Mouse (Mus musculus): ENCODE measurements around the gene Apc2. TPM values are rescaled to one million over a fixed set of nuclear protein-coding genes. Genes with fewer than 3 reads are reported as not detected.

The Apc2 gene
- total RNA-seq, 1 experiment from 2014 or later: 3.2 TPM

- DNase-seq: no peak
Observed at GRCm38 (mm10) chr10:80321670-80322581, 26.1 kb downstream of the Apc2 start.

DNA sequence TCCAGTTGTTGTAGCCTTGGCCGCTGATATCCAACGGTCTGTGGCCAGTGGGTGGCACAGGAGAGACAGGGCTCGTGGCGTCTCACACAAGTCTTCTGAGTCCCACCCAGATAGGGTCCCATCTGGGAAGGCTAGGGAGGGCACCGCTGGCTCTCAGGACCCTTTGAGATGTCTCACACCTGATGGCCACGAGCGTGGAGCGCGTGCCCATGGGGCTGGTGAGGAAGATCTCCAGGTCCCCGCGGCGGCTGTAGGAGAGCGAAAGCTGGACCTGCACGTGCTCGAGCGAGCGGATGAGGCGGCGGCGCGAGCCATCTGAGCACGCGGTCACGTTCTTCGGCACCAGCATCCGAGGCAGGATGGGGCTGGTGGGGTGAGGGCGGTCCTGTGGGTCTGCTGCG, 27.0 kb downstream of the Apc2 start:
- DNase-seq: no peak

- DNase-seq: peak; percentile 81
Observed at GRCm38 (mm10) chr10:80323261-80324119, 27.7 kb downstream of the Apc2 start.

DNA sequence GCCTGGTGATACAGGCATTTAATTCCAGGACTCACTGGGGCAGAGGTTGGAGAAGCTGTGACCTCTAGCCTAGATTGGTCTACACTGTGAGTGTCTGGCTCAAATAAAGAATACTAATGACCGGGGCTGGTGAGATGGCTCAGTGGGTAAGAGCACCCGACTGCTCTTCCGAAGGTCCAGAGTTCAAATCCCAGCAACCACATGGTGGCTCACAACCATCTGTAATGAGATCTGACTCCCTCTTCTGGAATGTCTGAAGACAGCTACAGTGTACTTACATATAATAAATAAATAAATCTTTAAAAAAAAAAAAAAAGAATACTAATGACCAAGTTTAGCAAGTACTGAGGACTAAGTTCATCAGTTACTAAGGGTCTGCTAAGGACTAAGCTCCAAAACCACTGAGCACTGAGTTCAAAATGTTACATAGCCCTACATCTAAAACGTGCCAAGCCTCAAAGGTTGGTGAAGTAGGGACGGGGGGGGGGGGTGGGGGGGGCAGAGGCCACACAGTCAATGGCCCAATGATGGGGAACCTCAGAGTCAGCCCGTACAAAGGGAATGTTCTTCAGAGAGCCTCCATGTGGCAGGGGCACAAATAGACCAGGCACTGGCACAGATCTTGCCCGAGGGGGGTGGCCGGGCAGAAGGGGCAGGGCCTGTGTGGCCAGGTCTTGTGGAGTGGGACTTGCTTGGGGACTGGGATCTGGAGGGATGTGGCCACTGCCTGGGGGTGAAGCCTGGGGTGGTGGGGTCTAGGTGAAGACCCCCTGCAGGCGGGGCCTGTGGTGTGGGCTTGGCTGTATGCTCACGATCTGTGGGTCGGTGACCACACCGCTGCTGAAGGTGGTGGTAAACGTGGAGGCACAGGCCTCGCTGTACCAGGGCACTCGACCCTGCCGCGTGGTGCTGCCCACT, 28.6 kb downstream of the Apc2 start:
- DNase-seq: no peak

DNA sequence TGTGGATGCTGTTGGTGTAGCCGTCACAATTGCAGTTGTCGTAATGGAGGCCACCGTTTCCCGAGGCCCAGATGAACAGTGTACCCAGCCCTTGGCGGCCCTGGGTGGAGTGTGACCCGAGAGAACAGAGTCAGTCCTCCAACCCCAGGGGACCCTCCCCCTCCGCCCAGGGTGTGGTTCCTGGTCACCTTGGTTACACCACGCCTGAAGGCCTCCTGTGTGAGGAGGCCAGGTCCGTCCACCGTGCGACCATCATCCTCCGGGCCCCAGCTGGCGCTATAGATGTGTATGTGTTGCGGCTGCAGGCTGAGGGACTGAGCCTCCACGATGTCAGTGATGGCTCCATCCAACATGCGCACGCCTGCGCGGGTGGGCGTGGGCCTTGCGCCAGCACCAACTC, 29.3 kb downstream of the Apc2 start:
- DNase-seq: no peak

DNA sequence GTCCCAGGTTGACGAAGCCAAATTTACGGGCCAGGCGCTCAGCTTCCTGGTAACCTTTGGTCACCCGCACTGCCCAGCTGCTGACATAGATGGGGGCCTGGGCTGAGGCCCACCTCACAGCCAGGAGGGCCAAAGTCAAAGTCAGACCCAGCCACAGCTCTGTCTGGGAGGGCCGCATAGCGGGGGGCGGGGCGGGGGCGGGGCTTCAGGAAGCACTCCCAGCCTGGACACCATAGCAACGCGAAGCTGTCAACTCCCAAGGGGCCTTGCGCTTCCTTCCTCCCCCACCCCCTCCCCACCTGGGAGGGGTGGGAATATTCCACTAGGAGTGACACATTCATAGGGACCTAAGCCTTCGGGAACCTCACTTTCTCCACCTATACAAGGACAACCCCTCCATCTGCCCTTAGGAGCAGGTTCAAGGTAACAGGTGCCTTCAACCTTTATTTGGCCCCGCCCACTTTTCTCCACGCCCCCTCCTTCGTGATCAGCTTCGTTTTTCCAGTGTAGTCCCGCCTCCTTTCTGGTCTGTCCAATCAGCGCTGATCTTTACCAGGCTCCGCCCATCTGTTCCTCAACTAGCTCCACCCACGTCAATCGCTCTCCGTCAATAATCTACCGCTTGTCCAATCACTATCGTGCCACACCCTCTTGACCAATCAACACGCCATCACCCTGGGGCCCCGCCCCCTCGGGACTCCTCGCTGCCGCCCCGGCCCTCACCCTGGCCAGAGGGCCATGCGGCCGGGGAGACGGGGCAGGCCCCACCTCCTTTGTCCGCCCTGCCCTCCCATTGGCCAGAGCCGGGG, 33.7 kb downstream of the Apc2 start, which contains the start of the genes Pcsk4 and Reep6:
Gene Pcsk4, minus strand, starts transcription at position 226 of the 809 bp plus-strand sequence.
Gene Reep6, plus strand, starts transcription at position 681 of the 809 bp plus-strand sequence.
- peak; percentile 95 for DNase-seq

GRCm38 (mm10) chr10:80330084-80330483, 34.3 kb downstream of the Apc2 start:
- no peak for DNase-seq

DNA sequence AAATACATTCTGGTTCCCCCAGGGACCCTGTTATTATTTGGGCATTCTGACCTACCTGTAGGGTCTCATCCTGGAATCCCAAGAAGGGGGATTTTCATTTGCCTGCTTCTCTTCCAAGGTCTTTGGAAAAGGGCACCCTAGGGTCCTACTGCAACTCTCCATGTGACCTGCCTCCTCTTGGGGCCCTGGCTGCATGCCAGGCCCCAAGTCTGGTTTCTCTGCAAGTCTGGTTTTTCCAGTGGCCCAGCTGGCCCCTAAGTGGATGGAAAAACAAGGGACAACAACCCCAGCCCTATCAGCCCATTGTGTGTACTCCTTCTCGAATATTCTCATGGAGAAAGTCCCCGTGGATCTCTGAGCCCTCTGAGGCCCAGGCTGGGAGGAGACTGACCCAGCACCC, 35.1 kb downstream of the Apc2 start:
- DNase-seq: no peak

DNA sequence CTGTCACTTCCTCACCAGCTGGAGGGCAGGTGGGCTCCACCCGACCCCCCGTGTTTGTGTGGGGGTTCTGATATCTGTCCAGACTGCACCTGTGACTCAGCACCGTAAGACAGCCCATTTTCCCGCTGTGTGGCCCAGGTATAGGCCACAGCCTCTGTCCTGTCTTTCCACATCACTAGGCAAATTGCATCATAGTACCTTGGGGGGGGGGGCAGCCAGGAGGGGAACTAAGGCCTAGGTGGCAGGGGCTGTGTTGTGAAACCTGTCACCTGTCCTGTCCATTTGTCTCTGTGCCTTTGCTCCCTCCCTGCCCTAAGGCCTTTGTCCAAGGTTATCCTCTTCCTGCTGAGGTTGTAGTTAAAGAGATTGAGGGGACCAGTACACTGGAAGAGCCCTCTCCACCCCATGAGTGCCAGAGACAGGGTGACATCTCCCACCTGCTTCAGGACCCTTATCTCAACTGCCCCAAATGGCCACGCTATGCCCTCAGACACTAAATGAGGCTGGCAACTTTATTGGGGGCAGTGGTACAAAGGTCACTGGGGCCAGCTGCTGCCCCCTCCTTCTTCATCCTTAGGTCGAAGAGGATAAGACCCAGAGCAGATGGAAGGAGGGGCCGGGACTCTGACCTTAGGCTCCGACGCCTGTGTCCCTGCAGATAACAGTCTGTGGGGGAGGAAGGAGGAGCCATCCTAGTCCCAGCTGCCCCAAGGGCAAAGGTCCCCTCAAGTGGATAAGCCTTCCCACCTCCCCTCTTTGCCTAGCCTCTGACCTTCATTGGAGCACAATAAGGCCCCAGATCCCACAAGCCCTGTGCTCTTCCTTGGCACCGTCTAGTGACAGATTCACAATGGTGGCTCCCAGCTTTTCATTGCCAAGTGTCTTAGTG, 36.1 kb downstream of the Apc2 start:
- DNase-seq: no peak

DNA sequence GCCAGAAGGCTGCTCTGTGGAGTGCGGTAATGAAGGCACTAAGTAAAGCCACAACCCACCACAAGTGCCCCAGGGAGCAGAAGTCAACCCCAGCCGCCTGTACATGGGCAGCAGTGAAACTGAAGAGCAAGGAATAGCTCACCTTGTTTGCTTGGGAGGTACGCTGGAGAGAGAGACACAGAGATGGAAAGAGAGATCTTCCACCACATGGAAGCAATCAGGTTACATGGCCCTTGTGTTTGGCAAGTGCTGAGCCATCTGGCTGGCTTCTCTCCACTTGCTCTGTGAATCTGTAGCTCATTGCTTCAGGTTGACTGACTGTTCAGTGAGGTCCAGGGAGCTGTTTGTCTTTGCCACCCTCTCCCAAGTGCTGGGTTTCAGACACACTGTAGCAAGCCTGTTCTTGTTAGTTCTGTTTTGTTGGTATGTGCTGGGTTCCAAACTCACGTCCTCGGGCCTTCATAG, 36.8 kb downstream of the Apc2 start:
- no peak for DNase-seq

DNA sequence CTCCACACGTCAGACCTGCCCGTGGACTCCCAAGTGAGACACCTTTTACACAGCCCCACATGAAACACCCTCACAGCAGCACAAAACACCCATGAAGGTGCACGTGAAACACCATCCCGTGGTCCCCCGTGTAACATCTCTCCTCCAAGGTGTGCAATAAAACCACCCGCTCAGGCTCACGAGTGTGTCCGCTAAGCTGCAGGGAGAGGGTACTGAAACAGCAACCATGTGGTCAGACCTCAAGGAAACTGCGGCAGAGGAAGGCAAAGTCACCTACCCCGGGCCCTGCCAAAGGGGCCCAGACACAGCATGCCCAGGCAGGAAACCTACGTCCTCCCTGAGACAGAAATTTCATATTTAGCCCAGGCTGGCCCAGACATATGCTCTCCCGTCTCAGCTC, 40.5 kb downstream of the Apc2 start:
- DNase-seq: no peak

DNA sequence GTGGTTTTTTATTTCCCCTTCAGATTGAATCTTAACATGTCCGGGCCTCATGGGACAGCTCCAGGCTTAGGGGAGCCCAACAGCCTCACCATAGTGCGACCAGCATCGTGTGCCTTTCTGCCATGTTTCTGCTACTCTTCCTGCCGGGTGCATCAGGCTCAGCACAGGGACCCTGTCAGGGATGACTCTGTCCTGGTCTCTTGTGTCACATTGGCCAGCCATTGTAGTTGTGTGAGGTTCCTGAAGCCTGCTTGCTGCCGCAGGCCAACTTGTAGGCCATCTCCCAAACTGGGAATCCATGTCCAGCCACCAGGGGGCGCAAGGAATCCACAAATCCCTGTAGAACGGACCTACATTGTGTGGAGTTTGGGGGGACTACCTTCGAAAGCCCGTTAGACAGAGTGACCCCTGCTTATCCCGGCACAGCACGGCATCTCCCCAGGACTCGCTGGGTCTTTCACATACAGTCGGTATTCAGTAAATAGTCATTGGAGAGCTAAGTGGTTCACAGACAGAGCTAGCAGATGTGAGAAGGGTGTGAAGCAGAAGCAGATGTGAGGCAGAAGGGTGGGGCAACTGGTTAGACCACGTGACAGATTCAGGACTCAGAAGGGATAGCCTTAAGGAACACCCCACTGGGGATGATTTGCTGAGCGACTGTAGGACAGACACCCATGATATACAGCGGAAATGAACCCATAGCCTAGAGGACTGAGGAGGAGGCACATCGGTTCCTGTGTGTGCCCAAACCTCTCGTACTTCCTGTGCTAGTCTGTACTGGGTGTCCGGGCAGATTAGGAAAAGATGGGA, 44.4 kb downstream of the Apc2 start:
- DNase-seq: peak; percentile 84

GRCm38 (mm10) chr10:80341026-80341425, 45.2 kb downstream of the Apc2 start:
- no peak for DNase-seq

DNA sequence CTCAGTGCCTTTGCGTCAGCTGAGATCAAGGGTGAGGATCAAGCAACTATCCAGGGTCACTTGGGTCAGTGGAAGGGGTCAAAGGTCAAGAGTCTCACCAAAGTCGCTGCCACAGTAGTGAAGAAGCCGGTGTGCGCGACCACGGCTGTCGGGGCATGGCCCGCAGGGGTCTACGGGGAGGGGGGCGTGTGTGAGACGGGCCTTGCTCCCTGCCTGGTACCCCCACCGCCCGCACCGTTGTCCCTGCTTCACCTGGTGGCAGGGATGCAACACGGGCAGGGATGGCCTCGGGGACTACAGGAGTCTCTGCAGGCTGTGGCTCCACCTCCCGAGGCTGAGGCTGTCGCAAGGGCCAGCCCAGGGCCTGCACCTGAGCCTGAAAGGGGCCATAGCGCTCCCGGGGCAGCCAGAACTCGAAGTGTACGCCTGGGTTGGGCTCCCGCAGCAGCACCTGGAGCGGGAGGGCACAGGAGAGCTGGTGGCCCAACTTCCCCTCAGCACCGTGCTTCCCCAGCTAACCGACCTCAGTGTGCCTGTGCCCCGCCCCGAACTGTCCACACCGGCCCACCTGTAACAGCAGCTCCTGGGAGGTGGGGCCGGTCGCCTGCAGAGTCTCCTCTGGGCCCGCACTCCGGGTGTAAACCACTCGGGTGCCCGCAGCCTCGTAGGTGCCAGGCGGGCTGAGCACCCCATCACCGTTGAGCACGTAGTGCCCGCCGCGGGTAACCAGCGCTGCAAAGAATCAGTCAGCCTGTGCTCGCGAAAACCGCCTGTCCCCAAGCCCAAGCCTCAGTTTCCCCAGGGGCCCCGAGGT, 45.9 kb downstream of the Apc2 start:
- DNase-seq: no peak

GRCm38 (mm10) chr10:80342305-80342748, 46.5 kb downstream of the Apc2 start:
- DNase-seq: no peak

GRCm38 (mm10) chr10:80342749-80343424, 47.1 kb downstream of the Apc2 start:
- DNase-seq: peak; percentile 59

DNA sequence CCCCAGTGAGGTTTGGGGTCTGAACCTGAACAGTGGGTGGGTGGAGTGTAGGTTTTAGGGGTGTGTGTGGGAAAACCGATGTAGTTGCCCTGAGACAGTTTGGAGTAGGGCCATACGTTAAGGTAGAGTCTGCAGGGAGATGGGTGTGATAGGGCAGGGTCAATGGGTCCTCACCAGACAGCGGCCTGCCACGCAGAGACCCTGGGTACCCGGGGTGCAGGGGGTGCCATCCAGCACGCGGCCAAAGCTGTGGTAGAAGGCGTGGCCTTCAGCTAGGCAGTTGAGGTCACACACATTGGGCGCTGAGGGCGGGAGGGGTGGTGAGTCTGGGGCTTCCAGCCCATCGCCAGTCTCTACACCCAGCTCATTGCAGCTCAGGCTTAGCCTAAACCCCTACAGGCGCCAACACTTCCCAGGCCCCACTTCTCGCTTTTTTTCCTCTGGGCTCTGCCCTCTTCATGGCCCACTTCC, 47.7 kb downstream of the Apc2 start:
- DNase-seq: no peak

Measured in adrenal gland, postnatal 25 days (tissue).